Mouse (Mus musculus): ENCODE measurements around the gene Cdk2ap2.
A peak's percentile ranks its signal among the peaks of the same experiment; 100 is the strongest.

Gene Cdk2ap2

GRCm38 (mm10) chr19:4142416-4143173, 45.6 kb downstream of the Cdk2ap2 start:
- DNase-seq, result no peak

DNA sequence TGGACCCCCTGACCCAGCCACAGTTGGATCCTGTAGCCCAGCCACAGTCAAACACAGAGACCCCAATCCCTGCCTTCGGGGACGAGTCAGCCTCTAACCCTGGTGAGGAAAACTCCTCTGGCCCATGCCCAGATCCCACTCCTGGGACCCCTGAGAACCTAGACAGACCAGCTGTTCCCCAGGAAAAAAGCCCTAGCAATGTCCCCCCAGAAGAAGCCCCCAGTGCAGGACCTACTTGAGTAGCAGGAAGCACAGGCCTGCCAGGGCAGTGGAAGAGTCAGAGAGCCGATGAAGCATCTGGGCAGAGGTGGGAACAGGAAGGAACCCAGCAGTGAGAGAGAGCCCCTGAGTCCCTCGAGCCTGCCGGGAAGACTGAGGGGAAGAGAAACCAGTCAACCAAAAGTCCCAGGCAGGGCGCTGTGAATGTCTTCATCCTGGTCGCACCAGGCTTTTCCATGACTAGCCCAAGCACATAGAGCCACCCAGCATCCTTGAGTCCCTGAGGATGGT, 46.8 kb downstream of the Cdk2ap2 start, which contains the start of gene Cabp4:
Gene Cabp4, minus strand, starts transcription at position 275 of the 510 bp plus-strand sequence.
- DNase-seq, result no peak

DNA sequence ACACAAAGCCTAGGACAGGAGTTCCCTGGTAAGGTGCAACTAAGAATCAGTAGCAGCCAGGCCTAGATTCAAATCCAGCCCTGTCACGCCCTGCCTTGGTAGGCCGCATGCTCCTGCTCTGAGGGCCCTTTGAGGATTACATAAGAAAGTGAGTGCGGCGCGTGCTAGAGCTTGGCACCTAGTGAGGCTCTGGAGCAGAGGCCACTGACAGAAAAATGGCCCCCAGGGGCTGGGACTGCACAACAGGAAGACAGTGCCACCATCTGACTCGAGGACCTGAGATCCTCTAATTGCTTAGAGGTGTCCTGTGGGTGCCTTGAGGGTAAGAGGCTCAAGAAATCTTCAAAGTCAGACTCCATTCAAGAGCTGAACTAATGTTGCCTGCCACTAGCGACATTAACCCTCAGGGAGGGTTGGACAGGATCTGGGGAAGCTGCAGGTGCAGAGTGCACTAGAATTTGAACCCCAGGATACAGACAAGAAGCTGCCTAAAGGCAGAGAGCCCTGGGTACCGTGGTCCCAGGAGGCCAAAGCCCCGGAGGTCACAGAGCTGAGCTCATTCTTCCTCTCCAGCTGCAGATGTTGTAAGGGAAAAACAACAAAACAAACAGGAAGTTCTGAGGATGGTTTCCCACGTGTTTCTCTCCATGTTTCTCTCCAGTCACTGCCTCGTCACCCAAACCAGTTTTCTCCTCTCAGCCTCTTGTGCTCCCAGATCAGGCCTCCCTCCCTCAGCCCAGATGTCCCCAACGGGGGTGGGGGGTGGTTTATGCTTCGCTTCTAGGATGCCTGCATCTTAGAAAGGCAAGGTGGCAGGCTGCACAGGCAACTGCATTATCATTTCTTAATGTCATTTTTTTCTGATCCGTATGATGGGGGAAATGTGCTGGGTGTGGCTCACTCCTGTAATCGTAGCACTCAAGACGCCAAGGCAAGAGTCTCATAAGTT, 47.8 kb downstream of the Cdk2ap2 start:
- DNase-seq, result no peak

- DNase-seq, result no peak
Measured at GRCm38 (mm10) chr19:4145936-4146335, 49.0 kb downstream of the Cdk2ap2 start.

GRCm38 (mm10) chr19:4146366-4147021, 49.5 kb downstream of the Cdk2ap2 start:
- DNase-seq, result no peak

- peak; percentile 52 for DNase-seq
Measured at GRCm38 (mm10) chr19:4147022-4147405, 50.0 kb downstream of the Cdk2ap2 start.

DNA sequence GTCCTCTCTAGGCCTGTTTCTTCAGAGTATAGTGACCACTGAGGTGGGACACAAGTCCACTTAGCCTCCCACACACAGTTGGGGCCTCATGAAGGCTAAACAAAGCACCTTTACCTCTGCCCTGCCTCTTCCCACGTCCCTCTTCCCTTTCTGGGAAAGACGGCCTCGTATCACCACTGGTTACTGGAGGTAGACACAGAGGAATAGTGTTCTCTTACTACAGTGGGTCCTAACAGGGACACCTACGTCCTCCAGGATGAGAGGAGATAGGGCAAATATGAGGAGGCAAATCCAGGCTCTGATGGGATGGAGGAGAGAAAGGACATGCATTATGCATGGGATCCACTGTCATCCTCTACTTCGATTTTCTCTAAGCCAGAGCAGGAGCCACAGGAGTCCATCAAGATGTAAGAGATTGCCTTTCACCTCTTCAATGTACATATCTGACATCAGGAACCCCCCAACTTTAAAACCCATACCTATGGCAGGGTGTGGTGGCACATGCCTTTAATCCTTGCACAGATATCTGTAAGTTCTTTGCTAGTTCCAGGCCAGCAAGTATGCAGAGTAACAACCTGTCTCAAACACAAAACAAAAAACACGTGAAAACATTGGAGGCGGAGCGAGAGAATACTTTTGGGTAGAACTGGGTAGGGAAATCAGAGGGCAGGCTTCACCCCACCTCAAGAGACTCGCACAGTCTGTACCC, 51.0 kb downstream of the Cdk2ap2 start:
- no peak for DNase-seq

DNA sequence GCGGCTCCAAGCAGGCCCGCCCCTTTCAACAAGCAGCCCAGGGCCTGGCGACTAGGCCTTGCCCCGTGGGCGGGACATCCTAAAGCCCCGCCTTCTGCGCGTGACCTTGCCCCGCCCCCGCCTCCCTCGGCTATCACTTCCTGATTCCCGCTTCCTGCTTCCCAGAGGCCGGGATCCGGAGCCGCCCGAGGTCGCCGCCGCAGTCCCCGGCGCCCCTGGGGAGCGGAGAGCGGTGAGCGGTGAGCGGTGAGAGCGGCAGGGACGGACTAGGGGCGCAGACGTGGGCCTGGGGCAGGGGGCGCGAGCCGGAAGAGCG, 51.5 kb downstream of the Cdk2ap2 start, which contains the start of gene Coro1b:
Gene Coro1b, plus strand, starts transcription at position 129 of the 316 bp plus-strand sequence.
- DNase-seq, result peak; percentile 95

Measured in cerebellum, adult 9-10 months (tissue).